Mouse (Mus musculus) mesoderm, embryonic 11.5 days (tissue): ENCODE results near the gene Cetn2.
A peak's percentile ranks its signal among the peaks of the same experiment; 100 is the strongest.

ENCODE experiments used
- DNase-seq: peaks from one replicate; pipeline ENCODE4 v3.0.0-alpha.2; 2012; ENCODE audit warnings: low read depth, low spot score

Gene Cetn2

GRCm38 (mm10) chrX:72917884-72918681 lies at the start of gene Cetn2, which contains the start of gene Nsdhl:
Cetn2 (minus strand) TSS chrX:72918411.
Nsdhl (plus strand) TSS chrX:72918557.
- DNase-seq: peak; percentile 91

DNA sequence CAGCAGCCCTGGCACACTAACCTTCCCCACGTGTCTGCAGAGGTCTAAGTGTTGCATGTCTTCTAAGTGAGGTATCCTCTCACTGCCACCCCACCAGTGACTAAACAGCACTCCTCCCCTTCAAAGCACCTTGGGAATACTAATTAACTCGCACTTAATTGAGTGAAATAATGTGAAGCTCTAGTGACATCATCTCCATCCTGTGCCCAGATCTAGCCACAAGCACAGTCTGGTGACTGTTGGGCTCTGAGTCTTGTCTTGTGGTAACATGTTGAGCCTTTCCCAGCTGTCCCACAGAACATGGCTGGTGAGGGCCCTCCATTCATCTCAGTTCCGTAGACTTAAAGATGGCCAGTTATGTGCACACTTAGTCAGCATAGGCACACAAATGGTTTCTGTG lies 44.5 kb upstream of the Cetn2 start:
- DNase-seq: no peak

GRCm38 (mm10) chrX:72961511-72961910 lies 43.3 kb upstream of the Cetn2 start:
- no peak for DNase-seq

DNA sequence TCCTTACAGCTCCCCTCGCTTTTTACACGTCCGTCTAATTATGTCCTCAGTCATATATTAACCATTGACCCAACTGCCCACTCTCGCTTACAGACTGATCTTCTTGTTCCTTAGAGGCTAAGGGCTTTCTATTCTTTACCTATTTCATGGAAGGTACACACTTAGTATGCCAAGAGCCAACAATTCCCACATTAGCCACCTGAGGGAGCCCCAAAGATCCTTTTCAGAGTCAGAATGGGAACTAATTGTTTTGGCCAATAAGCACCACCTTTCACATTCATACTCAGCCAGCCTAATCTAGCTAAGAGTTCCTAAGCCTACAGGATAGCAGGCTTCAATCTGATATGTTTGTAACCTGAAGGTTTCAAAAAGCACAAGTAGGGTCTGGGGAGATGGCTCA lies 42.2 kb upstream of the Cetn2 start:
- no peak for DNase-seq

DNA sequence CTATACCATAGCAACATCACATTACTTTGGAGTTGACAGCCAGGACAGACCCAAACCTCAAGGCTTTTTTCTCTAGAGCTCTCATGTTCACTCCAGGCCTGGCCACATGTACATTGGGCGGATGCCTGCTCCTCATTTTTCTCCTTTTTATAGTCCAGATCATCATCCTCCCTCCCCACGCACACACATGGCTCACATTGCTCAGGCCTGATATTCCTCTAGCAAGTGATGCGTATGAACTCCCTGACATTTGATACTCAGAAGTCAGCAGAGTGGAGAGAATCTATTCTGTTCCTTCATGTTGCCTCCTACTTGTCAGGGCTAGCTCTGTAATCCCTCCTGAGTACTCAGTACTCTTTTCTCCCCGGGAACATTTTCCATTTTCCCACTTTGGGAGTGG lies 38.3 kb upstream of the Cetn2 start:
- DNase-seq: no peak

- no peak for DNase-seq
Measured at GRCm38 (mm10) chrX:72953464-72953863, 35.3 kb upstream of the Cetn2 start.

GRCm38 (mm10) chrX:72921391-72921790 lies 3.2 kb upstream of the Cetn2 start:
- DNase-seq: no peak

DNA sequence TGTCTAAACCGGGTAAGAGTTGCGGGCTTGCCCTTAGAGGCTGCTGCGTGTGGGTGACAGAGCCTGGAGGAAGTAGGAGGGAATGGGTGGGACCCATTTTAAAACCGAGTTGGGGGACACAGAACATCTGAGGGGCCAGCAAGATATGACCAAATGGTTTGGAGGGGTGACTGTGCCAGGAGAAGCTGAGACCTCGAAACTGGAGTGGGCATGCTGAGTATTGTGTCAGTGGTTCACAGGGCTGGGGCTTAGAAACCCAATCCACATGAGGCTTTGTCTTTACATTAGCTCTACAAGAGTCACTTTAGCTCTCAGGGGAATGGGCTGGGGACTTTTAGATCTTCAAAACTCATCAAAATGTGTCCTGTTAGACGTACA lies 460 bp upstream of the Cetn2 start:
- no peak for DNase-seq

DNA sequence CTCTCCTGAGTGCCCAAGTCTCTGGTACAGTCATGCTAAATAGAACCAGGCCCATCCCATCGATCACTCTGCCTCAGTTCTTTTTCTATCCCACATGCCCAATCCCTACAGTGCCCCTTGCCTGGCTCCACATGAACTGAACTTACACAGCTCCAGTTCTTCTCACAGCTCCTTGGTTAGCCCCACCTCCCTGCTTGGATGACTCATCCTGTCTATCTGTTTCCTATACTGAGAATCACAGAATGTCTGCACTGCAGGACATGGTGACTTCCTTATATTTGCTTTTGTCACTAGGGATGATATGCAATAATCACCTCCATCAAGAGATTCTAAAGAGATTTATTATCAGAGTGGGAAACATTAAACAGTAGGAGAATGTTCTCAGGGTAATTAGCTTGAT lies 6.6 kb downstream of the Cetn2 start:
- DNase-seq: no peak

DNA sequence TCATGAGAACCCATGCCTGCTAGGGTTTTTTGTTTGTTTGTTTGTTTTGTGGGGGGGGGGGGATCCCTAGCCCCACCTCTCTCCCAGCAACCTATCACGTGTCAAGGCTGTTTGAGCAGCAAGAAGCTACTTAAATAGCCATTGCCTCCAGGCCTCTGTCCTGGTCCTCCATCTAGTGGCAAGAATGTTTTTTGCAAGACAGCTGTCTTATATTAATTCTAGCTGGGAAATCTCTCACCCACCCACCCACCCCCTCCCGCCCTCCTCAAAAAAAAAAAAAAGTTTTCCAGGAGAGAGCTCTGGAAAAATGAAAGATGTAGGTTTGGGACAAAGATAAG lies 9.8 kb downstream of the Cetn2 start:
- peak; percentile 70 for DNase-seq

GRCm38 (mm10) chrX:72907619-72908403 lies 10.4 kb downstream of the Cetn2 start:
- no peak for DNase-seq

- DNase-seq: no peak
Measured at GRCm38 (mm10) chrX:72902530-72902929, 15.7 kb downstream of the Cetn2 start.

GRCm38 (mm10) chrX:72896055-72896437 lies 22.2 kb downstream of the Cetn2 start:
- DNase-seq: no peak

GRCm38 (mm10) chrX:72895388-72896054 lies 22.7 kb downstream of the Cetn2 start:
- DNase-seq: peak; percentile 60
